Mouse (Mus musculus): ENCODE measurements around the gene Bod1. TPM values are rescaled to one million over a fixed set of nuclear protein-coding genes. Genes with fewer than 3 reads are reported as not detected.

Bod1 gene
- total RNA-seq, 2 experiments from 2014 or later, result 1.9 to 3.2 TPM

Other genes with a start within 250 kb of the Bod1 start
- gene Cpeb4, start 200.3 kb upstream of the Bod1 start, total RNA-seq (2015; ENCODE audit: low replicate concordance), result 1,203 and 1,240 TPM in 2 replicates
- gene Cpeb4, start 200.3 kb upstream of the Bod1 start, total RNA-seq (2017; ENCODE audit: low replicate concordance), result 858 and 892 TPM in 2 replicates